Mouse (Mus musculus) liver, embryonic 12.5 days (tissue): ENCODE results near the gene Osbpl2. TPM values are rescaled to one million over a fixed set of nuclear protein-coding genes. Genes with fewer than 3 reads are reported as not detected.

Experiments used
- ATAC-seq: fragments of 200-750 bp; cut with Nextera tagmentation; 2 replicates; pipeline ENCODE4 v1.8.0; 2017; ENCODE audit warnings: moderate number of reproducible peaks, mild to moderate bottlenecking, moderate library complexity
- H3K27ac ChIP-seq: fragments of 300-500 bp; sonication (generic); 2 replicates; pipeline ENCODE4 v1.5.1; 2016; ENCODE audit warnings: mild to moderate bottlenecking
- H3K27me3 ChIP-seq: fragments of 300-500 bp; sonication (generic); replicated peaks from 2 replicates; pipeline ENCODE4 v1.6.1; 2016; ENCODE audit warnings: mild to moderate bottlenecking, moderate library complexity
- H3K36me3 ChIP-seq: fragments of 300-500 bp; sonication (generic); 2 replicates; pipeline ENCODE4 v1.6.1; 2016; ENCODE audit warnings: mild to moderate bottlenecking, moderate library complexity
- H3K4me1 ChIP-seq: fragments of 300-500 bp; sonication (generic); 2 replicates; pipeline ENCODE4 v1.6.1; 2016
- H3K4me2 ChIP-seq: fragments of 300-500 bp; sonication (generic); 2 replicates; pipeline ENCODE4 v1.6.1; 2016; ENCODE audit warnings: mild to moderate bottlenecking, moderate library complexity
- H3K4me3 ChIP-seq: fragments of 300-500 bp; sonication (generic); 2 replicates; pipeline ENCODE4 v1.5.1; 2016; ENCODE audit warnings: mild to moderate bottlenecking, moderate library complexity
- H3K9ac ChIP-seq: fragments of 300-500 bp; sonication (generic); 2 replicates; pipeline ENCODE4 v1.6.1; 2016; ENCODE audit warnings: mild to moderate bottlenecking, moderate library complexity
- H3K9me3 ChIP-seq: fragments of 300-500 bp; sonication (generic); replicated peaks from 2 replicates; pipeline ENCODE4 v1.6.1; 2016; ENCODE audit warnings: mild to moderate bottlenecking, moderate library complexity
- WGBS: fragments of 180-500 bp; shearing (Covaris S2); methylation state at CpG from one replicate; pipeline ENCODE4 v1.1.7; 2016; ENCODE audit not compliant: insufficient replicate concordance; 5-methylcytosine and 5-hydroxymethylcytosine counted together
- polyA plus RNA-seq: library from polyadenylated mRNA; unstranded; fragments of >200 nt; fragmentation: Nextera tagmentation; extraction: Ambion mirVana; gene quantifications from 2 replicates; pipeline ENCODE4 v1.2.1, GENCODE M21; 2016

Gene Osbpl2
- polyA plus RNA-seq: 13.5 and 15.5 TPM in 2 replicates

GRCm38 (mm10) chr2:180118661-180119438, at the start of gene Osbpl2:
Gene Osbpl2, plus strand, starts transcription at chr2:180119306.
- Histone ChIP-seq H3K27ac (peak within 1 kb of the TSS; percentile 75), H3K27me3 (peaks cover 36% of the 10 kb centered on the region), H3K36me3 (peaks cover 3% of the 10 kb centered on the region), H3K4me2 (peak within 1 kb of the TSS; percentile 86), H3K4me3 (peak within 1 kb of the TSS; percentile 81), H3K9me3 (no peaks in the 10 kb centered on the region), H3K9ac (peak within 1 kb of the TSS; percentile 88), H3K4me1 (peaks cover 44% of the 10 kb centered on the region)
- under 1% methylated on average over 55 of the region's 55 CpGs for WGBS
- peak; percentile 99 for ATAC-seq

DNA sequence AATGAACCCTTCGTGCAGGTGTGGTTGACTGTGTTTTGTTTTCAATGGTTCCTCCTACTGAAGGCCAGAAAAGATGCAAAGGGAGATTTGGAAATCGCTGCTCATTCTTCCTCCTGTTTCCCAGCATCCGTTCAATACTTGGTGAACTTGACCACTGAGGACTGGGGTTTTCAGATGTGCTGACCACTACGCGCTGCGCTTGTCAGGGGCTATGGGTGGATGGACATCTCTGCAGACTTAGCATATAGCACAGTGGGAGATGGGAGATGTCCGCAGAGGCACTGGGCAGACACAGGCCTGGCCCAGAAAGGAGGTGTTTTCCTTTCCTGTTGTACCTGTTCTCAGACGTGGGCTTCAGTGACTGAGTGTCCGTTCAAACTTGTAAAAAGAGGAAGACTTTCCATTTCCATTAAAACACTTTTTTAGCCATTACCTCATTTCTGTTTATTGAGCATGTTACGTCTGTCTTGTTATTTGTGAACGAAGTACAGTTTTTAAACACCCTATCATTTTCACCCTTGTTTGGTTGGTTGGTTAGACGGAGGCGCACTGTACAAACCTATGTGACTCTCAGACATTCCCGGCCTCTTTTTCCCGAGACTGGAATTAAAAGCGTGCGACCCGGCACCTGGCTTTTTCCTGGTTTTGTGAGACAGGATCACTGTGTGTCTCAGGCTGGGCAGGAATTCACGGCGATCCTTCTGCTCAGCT, 49.2 kb upstream of the Osbpl2 start:
- H3K27ac ChIP-seq: peak overlapping the region; percentile 82
- peaks cover 21% of the 10 kb centered on the region for H3K36me3 ChIP-seq
- 0 out of 2 replicates have a peak, but pooled peaks cover 4% of the 10 kb centered on the region for H3K9me3 ChIP-seq

DNA sequence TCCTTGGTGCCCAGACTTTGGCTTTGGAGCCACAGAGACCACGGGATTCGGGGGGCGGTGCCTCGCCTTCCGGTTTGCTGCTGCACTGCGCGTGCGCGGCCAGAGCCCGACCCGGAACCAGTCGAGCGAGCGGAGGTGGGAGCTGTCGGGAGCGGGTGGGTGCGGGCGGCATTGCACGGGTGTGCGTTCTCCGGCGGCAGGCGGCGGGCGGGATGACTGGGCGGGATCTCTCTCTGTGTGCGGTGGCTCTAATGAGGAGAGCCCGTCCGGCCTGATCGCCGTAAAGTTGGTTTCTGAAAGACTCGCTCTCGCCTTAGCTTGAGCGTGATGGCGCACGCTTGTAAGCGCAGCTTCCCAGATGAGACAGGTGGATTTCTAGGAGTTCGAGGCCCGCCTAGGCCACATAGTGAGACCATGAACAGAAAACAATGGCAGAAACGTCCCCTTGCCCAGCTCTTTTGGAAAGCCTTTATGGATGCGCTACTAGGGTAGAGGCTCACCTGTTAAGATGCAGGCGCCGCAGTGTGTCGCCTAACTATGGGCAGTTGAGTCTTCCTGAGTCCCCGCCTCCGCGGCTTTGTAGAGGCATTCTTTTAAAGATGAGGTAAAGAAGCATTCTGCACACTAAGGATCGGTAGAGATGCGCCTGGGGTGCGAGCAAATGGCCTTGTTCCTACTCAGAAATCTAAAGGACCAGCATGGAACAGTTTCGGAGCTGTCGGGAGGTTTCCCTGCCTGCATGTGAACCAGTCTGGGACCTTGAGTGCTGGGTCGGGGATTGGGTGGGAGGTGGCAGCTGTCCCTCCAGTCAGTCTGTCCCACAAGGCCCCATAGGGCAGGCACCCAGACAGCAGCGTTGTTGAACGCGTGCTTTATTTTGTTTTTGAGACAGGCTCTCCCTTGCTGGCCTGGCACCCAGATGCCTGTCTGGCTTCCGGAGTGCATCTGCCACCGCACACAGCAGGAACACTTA, 48.3 kb upstream of the Osbpl2 start, which contains the start of gene Mtg2:
Mtg2 (plus strand) TSS at position 108 of the 973 bp plus-strand sequence.
- Histone ChIP-seq H3K36me3 (peaks cover 21% of the 10 kb centered on the region), H3K4me1 (peaks cover 17% of the 10 kb centered on the region), H3K4me3 (peak within 1 kb of the TSS; percentile 81), H3K9me3 (no peaks in the 10 kb centered on the region), H3K27me3 (no peaks in the 10 kb centered on the region), H3K9ac (peak within 1 kb of the TSS; percentile 84), H3K27ac (peak within 1 kb of the TSS; percentile 82), H3K4me2 (peak within 1 kb of the TSS; percentile 88)
- 6% methylated on average over 58 of the region's 58 CpGs for WGBS
- ATAC-seq: peak; percentile 96

More for the DNA sequence above, 49.2 kb upstream of the Osbpl2 start:
- ATAC-seq: peak; percentile 56; the same call in 1 of the 2 replicates
- Histone ChIP-seq H3K4me1 (peaks cover 17% of the 10 kb centered on the region), H3K4me2 (peak overlapping the region; percentile 88), H3K4me3 (peak overlapping the region; percentile 81), H3K9ac (peak overlapping the region; percentile 84), H3K27me3 (no peaks in the 10 kb centered on the region)
- WGBS: 28% methylated on average over 20 of the region's 20 CpGs

DNA sequence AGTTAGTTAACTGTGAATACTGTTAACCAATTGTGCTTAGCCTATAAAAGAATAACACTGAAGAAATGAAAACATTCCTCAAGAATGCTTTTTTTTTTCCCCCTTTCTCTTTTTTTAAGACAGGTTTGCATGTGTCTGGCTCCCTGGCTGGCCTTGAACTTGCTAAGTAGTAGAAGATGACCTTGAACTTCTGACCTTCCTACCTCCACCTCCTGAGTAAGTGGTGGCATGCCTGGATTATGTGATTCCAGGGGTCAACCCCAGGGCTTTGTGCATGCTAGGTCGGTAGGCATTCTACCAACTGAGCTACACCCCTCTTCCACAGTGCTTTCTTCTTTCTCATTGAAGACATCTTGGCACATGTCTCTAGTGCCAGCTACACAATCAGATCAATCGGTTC, 47.4 kb upstream of the Osbpl2 start:
- Histone ChIP-seq H3K36me3 (peaks cover 21% of the 10 kb centered on the region), H3K9ac (no peak overlapping the region; the same call in 1 of the 2 replicates), H3K4me2 (no peak overlapping the region), H3K9me3 (no peaks in the 10 kb centered on the region), H3K4me3 (no peak overlapping the region), H3K27me3 (no peaks in the 10 kb centered on the region), H3K27ac (no peak overlapping the region), H3K4me1 (peaks cover 17% of the 10 kb centered on the region)
- no peak for ATAC-seq
- 83% methylated on average over 2 of the region's 2 CpGs for WGBS

- H3K27me3 ChIP-seq: no peaks in the 10 kb centered on the region
- no peak overlapping the region for H3K4me3 ChIP-seq
- no peak overlapping the region for H3K4me2 ChIP-seq
- ATAC-seq: no peak
- peaks cover 17% of the 10 kb centered on the region for H3K4me1 ChIP-seq
- no peak overlapping the region for H3K27ac ChIP-seq
- peaks cover 19% of the 10 kb centered on the region for H3K36me3 ChIP-seq
- 81% methylated on average over 7 of the region's 7 CpGs for WGBS
- H3K9me3 ChIP-seq: no peaks in the 10 kb centered on the region
- no peak overlapping the region for H3K9ac ChIP-seq
Observed at GRCm38 (mm10) chr2:180072886-180073285, 46.2 kb upstream of the Osbpl2 start.

- peaks cover 39% of the 10 kb centered on the region for H3K36me3 ChIP-seq
- H3K9me3 ChIP-seq: no peaks in the 10 kb centered on the region
- 76% methylated on average over 3 of the region's 3 CpGs for WGBS
- no peak overlapping the region for H3K9ac ChIP-seq
- H3K4me2 ChIP-seq: no peak overlapping the region
- H3K27ac ChIP-seq: no peak overlapping the region
- H3K4me1 ChIP-seq: no peaks in the 10 kb centered on the region
- no peaks in the 10 kb centered on the region for H3K27me3 ChIP-seq
- H3K4me3 ChIP-seq: no peak overlapping the region
- no peak for ATAC-seq
Observed at GRCm38 (mm10) chr2:180077622-180078021, 41.5 kb upstream of the Osbpl2 start.

DNA sequence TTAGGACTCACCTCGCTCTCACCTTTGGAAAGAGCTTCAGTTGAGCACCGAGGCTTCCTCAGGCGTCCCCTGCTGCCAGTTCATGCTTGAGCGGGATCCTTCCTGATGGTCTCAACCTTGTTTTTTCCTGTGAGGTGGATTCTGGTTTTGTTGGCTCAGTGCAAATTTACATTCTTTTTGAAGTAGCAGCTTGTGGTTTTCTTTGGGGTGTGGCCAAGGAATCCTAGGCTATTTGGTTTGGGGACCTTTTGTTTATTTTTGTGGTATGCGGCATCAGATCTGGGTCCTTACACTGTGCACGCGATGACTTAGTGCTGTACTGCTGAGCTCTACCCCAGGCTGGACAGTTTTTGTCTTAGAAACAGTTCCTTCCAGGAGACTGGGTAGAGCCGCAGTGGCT, 38.4 kb upstream of the Osbpl2 start:
- Histone ChIP-seq H3K27ac (no peak overlapping the region), H3K4me3 (no peak overlapping the region), H3K4me2 (no peak overlapping the region), H3K9me3 (no peaks in the 10 kb centered on the region), H3K27me3 (no peaks in the 10 kb centered on the region), H3K36me3 (peaks cover 50% of the 10 kb centered on the region), H3K9ac (no peak overlapping the region), H3K4me1 (no peaks in the 10 kb centered on the region)
- 83% methylated on average over 8 of the region's 8 CpGs for WGBS
- ATAC-seq: no peak

- ATAC-seq: no peak
- Histone ChIP-seq H3K4me2 (no peak overlapping the region), H3K27me3 (no peaks in the 10 kb centered on the region), H3K9ac (no peak overlapping the region), H3K9me3 (no peaks in the 10 kb centered on the region), H3K4me3 (no peak overlapping the region), H3K27ac (no peak overlapping the region), H3K4me1 (no peaks in the 10 kb centered on the region), H3K36me3 (peaks cover 59% of the 10 kb centered on the region)
- 86% methylated on average over 10 of the region's 10 CpGs for WGBS
Observed at GRCm38 (mm10) chr2:180083063-180083462, 36.0 kb upstream of the Osbpl2 start.

DNA sequence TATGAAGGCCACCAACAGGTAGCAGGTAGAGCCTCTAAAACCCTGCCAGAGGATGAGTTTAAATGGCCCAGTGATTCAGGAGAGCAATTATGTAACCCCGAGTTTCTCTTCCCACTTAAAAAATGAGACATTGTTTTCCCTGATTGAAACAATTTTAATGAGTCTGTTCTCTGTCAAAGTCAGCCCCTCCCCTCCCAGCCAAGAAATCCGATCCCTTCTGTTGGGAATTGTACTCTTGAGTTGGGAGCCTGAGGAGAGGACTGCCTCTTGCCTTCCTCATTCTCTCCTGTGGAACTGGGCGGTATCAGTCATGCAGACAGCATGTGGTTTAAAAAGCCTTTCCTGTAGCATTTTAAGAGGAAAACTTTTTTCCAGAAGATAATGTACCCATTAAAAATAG, 34.5 kb upstream of the Osbpl2 start:
- H3K9ac ChIP-seq: no peak overlapping the region
- no peak for ATAC-seq
- H3K4me2 ChIP-seq: no peak overlapping the region
- peaks cover 48% of the 10 kb centered on the region for H3K36me3 ChIP-seq
- H3K27me3 ChIP-seq: peaks cover 7% of the 10 kb centered on the region; the same call in 1 of the 2 replicates
- no peak overlapping the region for H3K4me3 ChIP-seq
- no peak overlapping the region for H3K27ac ChIP-seq
- H3K9me3 ChIP-seq: no peaks in the 10 kb centered on the region
- 48% methylated on average over 3 of the region's 3 CpGs for WGBS
- no peaks in the 10 kb centered on the region for H3K4me1 ChIP-seq

GRCm38 (mm10) chr2:180085926-180086636, 33.0 kb upstream of the Osbpl2 start:
- no peak for ATAC-seq

GRCm38 (mm10) chr2:180086637-180087027, 32.5 kb upstream of the Osbpl2 start:
- 75% methylated on average over 5 of the region's 5 CpGs for WGBS
- H3K4me1 ChIP-seq: no peaks in the 10 kb centered on the region
- H3K9ac ChIP-seq: no peak overlapping the region
- no peak for ATAC-seq
- H3K27ac ChIP-seq: no peak overlapping the region
- no peak overlapping the region for H3K4me3 ChIP-seq
- no peaks in the 10 kb centered on the region for H3K9me3 ChIP-seq
- H3K4me2 ChIP-seq: no peak overlapping the region
- peaks cover 20% of the 10 kb centered on the region; the same call in 1 of the 2 replicates for H3K27me3 ChIP-seq
- H3K36me3 ChIP-seq: peaks cover 41% of the 10 kb centered on the region

More at GRCm38 (mm10) chr2:180085926-180086636, 33.0 kb upstream of the Osbpl2 start:
- Histone ChIP-seq H3K27ac (no peak overlapping the region), H3K4me2 (no peak overlapping the region), H3K9ac (no peak overlapping the region), H3K4me3 (no peak overlapping the region), H3K9me3 (no peaks in the 10 kb centered on the region), H3K4me1 (no peaks in the 10 kb centered on the region), H3K36me3 (peaks cover 45% of the 10 kb centered on the region), H3K27me3 (peaks cover 20% of the 10 kb centered on the region; the same call in 1 of the 2 replicates)
- 67% methylated on average over 16 of the region's 16 CpGs for WGBS
